Mouse (Mus musculus): ENCODE data around the gene Pld3. TPM values are rescaled to one million over a fixed set of nuclear protein-coding genes. Genes with fewer than 3 reads are reported as not detected.
A peak's percentile ranks its signal among the peaks of the same experiment; 100 is the strongest.

Gene Pld3
- polyA plus RNA-seq, 1 experiment = 60.5 TPM

DNA sequence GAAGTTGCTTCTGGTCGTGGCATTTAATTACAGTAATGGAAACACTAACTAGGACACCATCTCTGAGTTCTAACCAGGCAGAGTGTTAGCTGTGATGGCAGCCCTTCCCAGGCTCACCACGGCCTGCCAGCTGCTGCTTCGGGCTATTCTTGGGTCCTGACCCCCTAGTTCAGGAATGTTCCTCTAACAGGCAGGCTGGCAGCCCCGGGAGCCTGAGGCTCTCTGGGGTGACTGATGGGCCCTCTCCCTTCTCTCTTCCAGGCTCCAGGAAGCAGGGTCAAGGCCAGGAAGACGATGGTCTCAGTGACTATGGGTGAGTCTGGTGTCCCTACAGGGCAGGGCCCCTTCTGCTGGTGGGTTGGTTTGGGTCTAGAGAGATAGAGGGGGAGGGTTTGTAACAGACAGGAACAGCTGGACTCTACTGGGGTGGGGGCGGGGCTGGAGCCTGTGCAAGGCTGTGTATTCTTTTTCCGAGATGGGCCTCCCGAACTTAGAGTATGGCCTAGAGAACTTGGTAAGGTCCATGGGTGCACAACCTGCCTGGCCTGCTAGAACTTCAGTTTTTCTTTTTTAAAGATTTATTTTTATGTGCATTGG lies 7.4 kb upstream of the Pld3 start:
- Histone ChIP-seq H3K27me3 (ENCODE audit: control insufficient read depth, insufficient read depth, insufficient read length) (no peaks in the 10 kb centered on the region), H3ac (ENCODE audit: control insufficient read depth, insufficient read length, low read depth) (no peak overlapping the region), H3K79me2 (ENCODE audit: control insufficient read depth, insufficient read depth) (peaks cover 28% of the 10 kb centered on the region), H3K36me3 (ENCODE audit: control insufficient read depth, insufficient read depth) (peaks cover 22% of the 10 kb centered on the region), H3K4me3 (ENCODE audit: insufficient read depth, poor library complexity, severe bottlenecking) (no peak overlapping the region), H3K79me3 (ENCODE audit: low read depth) (peaks cover 7% of the 10 kb centered on the region)
- TF ChIP-seq MYOD1 (IDR thresholded peaks at IDR 0.05; ENCODE audit: control insufficient read depth, insufficient read length, low read depth) = peak; percentile 91
- TF ChIP-seq MAX (IDR thresholded peaks at IDR 0.05) = no peak

DNA sequence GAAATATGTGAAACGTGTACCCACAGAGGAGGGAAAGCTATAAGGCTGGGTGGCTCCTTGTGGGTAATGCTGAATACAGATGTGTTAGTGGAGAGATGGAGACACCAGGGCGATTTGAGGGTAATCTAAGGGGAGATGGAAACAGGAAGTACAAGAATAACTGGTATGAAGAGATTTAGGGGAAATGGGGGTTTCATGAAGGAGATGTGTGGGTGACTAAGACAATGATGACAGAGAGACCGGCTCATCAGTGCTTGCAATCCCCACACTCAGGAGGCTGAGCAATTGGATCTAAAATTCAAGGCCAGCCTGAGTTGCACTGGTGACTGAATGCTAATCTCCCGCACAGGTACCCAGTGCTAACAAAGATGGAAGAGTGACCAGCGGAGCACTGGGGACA lies 948 bp downstream of the Pld3 start:
- H3K4me3 ChIP-seq (ENCODE audit: insufficient read depth, poor library complexity, severe bottlenecking) = no peak overlapping the region
- H3K36me3 ChIP-seq (ENCODE audit: control insufficient read depth, insufficient read depth) = peaks cover 12% of the 10 kb centered on the region

GRCm38 (mm10) chr7:27549597-27549996 lies 3.4 kb downstream of the Pld3 start:
- no peak overlapping the region for H3K4me3 ChIP-seq (ENCODE audit: insufficient read depth, poor library complexity, severe bottlenecking)
- peaks cover 13% of the 10 kb centered on the region for H3K79me2 ChIP-seq (ENCODE audit: control insufficient read depth, insufficient read depth)
- no peak for TF ChIP-seq FOSL1 (IDR thresholded peaks at IDR 0.05; ENCODE audit: insufficient read depth, low read length, poor library complexity, severe bottlenecking)
- TF ChIP-seq CEBPB (IDR thresholded peaks at IDR 0.05; ENCODE audit: low read depth) = no peak
- TF ChIP-seq MYOD1 (IDR thresholded peaks at IDR 0.05; ENCODE audit: control insufficient read depth, insufficient read length, low read depth) = no peak
- TF ChIP-seq MYOG (IDR thresholded peaks at IDR 0.05; ENCODE audit: control insufficient read depth, extremely low read depth, insufficient read length) = no peak
- no peak for TF ChIP-seq CTCF (IDR thresholded peaks at IDR 0.05; ENCODE audit: control insufficient read depth, insufficient read depth, insufficient read length)
- no peak for TF ChIP-seq USF1 (IDR thresholded peaks at IDR 0.05; ENCODE audit: low read depth)
- TF ChIP-seq MAX (IDR thresholded peaks at IDR 0.05) = no peak
- H3K79me3 ChIP-seq (ENCODE audit: low read depth) = peaks cover 4% of the 10 kb centered on the region
- H3K36me3 ChIP-seq (ENCODE audit: control insufficient read depth, insufficient read depth) = no peaks in the 10 kb centered on the region
- no peaks in the 10 kb centered on the region for H3K27me3 ChIP-seq (ENCODE audit: control insufficient read depth, insufficient read depth, insufficient read length)
- H3ac ChIP-seq (ENCODE audit: control insufficient read depth, insufficient read length, low read depth) = no peak overlapping the region

More for the DNA sequence above, 948 bp downstream of the Pld3 start:
- Histone ChIP-seq H3K79me2 (ENCODE audit: control insufficient read depth, insufficient read depth) (peaks cover 34% of the 10 kb centered on the region), H3K27me3 (ENCODE audit: control insufficient read depth, insufficient read depth, insufficient read length) (no peaks in the 10 kb centered on the region), H3K79me3 (ENCODE audit: low read depth) (peaks cover 16% of the 10 kb centered on the region), H3ac (ENCODE audit: control insufficient read depth, insufficient read length, low read depth) (no peak overlapping the region)
- TF ChIP-seq CEBPB (IDR thresholded peaks at IDR 0.05; ENCODE audit: low read depth) = no peak
- no peak for TF ChIP-seq MAX (IDR thresholded peaks at IDR 0.05)
- no peak for TF ChIP-seq MYOD1 (IDR thresholded peaks at IDR 0.05; ENCODE audit: control insufficient read depth, insufficient read length, low read depth)
- TF ChIP-seq MYOG (IDR thresholded peaks at IDR 0.05; ENCODE audit: control insufficient read depth, extremely low read depth, insufficient read length) = no peak
- no peak for TF ChIP-seq CTCF (IDR thresholded peaks at IDR 0.05; ENCODE audit: control insufficient read depth, insufficient read depth, insufficient read length)
- TF ChIP-seq USF1 (IDR thresholded peaks at IDR 0.05; ENCODE audit: low read depth) = no peak
- no peak for TF ChIP-seq FOSL1 (IDR thresholded peaks at IDR 0.05; ENCODE audit: insufficient read depth, low read length, poor library complexity, severe bottlenecking)

DNA sequence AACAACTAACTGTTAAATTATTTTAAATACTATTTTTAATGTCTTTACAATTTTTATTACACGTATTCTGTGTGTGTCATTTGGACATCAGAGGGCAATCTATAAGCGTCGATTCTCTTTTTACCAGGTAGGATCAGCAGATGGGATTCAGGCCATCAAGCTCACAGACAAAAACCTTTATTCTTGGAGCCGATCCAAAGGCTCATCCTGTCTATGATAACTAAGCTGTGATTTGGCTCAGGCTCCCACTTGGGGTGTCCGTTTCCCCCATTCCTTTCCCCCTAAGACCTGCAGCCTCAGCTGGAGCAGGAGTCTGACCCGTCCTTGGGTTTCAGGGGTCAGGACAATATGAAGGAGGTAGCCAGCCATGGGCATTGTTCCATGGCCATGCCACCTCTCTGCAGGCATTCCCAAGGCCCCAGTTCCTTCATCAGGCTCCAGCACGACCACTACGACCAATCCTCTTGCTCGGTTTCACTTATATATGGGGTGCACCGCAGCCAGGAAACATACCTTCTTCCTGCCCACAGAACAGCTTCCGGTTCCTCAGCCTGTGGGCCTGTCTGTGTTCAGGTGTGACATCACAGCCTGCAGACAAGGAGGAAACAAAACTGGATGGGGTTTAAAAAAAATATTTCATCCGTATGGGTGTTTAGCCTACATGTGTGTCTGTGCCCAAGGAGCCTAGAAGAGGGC lies 8.2 kb downstream of the Pld3 start:
- Histone ChIP-seq H3K79me3 (ENCODE audit: low read depth) (no peaks in the 10 kb centered on the region), H3ac (ENCODE audit: control insufficient read depth, insufficient read length, low read depth) (no peak overlapping the region), H3K79me2 (ENCODE audit: control insufficient read depth, insufficient read depth) (no peaks in the 10 kb centered on the region), H3K36me3 (ENCODE audit: control insufficient read depth, insufficient read depth) (no peaks in the 10 kb centered on the region), H3K4me3 (ENCODE audit: insufficient read depth, poor library complexity, severe bottlenecking) (no peak overlapping the region), H3K27me3 (ENCODE audit: control insufficient read depth, insufficient read depth, insufficient read length) (no peaks in the 10 kb centered on the region)
- TF ChIP-seq CTCF (IDR thresholded peaks at IDR 0.05; ENCODE audit: control insufficient read depth, insufficient read depth, insufficient read length) (no peak), MYOG (IDR thresholded peaks at IDR 0.05; ENCODE audit: control insufficient read depth, extremely low read depth, insufficient read length) (no peak), MYOD1 (IDR thresholded peaks at IDR 0.05; ENCODE audit: control insufficient read depth, insufficient read length, low read depth) (no peak), USF1 (IDR thresholded peaks at IDR 0.05; ENCODE audit: low read depth) (no peak), MAX (IDR thresholded peaks at IDR 0.05) (no peak), CEBPB (IDR thresholded peaks at IDR 0.05; ENCODE audit: low read depth) (no peak), FOSL1 (IDR thresholded peaks at IDR 0.05; ENCODE audit: insufficient read depth, low read length, poor library complexity, severe bottlenecking) (no peak)

- Histone ChIP-seq H3ac (ENCODE audit: control insufficient read depth, insufficient read length, low read depth) (no peak overlapping the region), H3K79me3 (ENCODE audit: low read depth) (no peaks in the 10 kb centered on the region), H3K4me3 (ENCODE audit: insufficient read depth, poor library complexity, severe bottlenecking) (no peak overlapping the region), H3K27me3 (ENCODE audit: control insufficient read depth, insufficient read depth, insufficient read length) (no peaks in the 10 kb centered on the region), H3K79me2 (ENCODE audit: control insufficient read depth, insufficient read depth) (no peaks in the 10 kb centered on the region), H3K36me3 (ENCODE audit: control insufficient read depth, insufficient read depth) (no peaks in the 10 kb centered on the region)
- TF ChIP-seq CEBPB (IDR thresholded peaks at IDR 0.05; ENCODE audit: low read depth) = no peak
- no peak for TF ChIP-seq MYOG (IDR thresholded peaks at IDR 0.05; ENCODE audit: control insufficient read depth, extremely low read depth, insufficient read length)
- TF ChIP-seq MAX (IDR thresholded peaks at IDR 0.05) = no peak
- TF ChIP-seq FOSL1 (IDR thresholded peaks at IDR 0.05; ENCODE audit: insufficient read depth, low read length, poor library complexity, severe bottlenecking) = no peak
- TF ChIP-seq MYOD1 (IDR thresholded peaks at IDR 0.05; ENCODE audit: control insufficient read depth, insufficient read length, low read depth) = no peak
- no peak for TF ChIP-seq USF1 (IDR thresholded peaks at IDR 0.05; ENCODE audit: low read depth)
- no peak for TF ChIP-seq CTCF (IDR thresholded peaks at IDR 0.05; ENCODE audit: control insufficient read depth, insufficient read depth, insufficient read length)
These were observed 9.2 kb downstream of the Pld3 start for GRCm38 (mm10) chr7:27543851-27544250.
